Comparison of ENCODE assay signal across 8 mouse cellular contexts in genomic region chr5:137315084-137315903, GRCm38 (mm10). TPM values are rescaled to one million over a fixed set of nuclear protein-coding genes. Genes with fewer than 3 reads are reported as not detected.
DNase-seq lines count a peak whose midpoint lies in the region; ATAC-seq and TF ChIP-seq lines count a peak whose summit lies in the region.

No protein-coding gene starts in this region.

- DNase-seq in left cerebral cortex, adult 2 months (ENCODE audit: extremely low spot score in 1 of 2, low spot score in 2 of 2) = no peak
- no peak for DNase-seq in left cerebral cortex, postnatal 36 days (ENCODE audit: low spot score in 2 of 2)
- DNase-seq in kidney, postnatal 14 days = peak; percentile 52
- DNase-seq in layer of hippocampus, adult 11-12 months (ENCODE audit: low spot score) = no peak
- no peak for DNase-seq in gastrocnemius, adult 8-10 months (ENCODE audit: low spot score in 2 of 2)

- peaks cover 2% of the 10 kb centered on the region for H3K4me1 ChIP-seq in bone marrow, adult 2 months (ENCODE audit: control insufficient read depth, insufficient read depth, low read length)
- H3K4me1 ChIP-seq in forebrain, embryonic 16.5 days (replicated peaks; ENCODE audit: control insufficient read depth, insufficient read depth, low read length) = peaks cover 24% of the 10 kb centered on the region

- H3K36me3 ChIP-seq in forebrain, embryonic 16.5 days (ENCODE audit: control insufficient read depth, insufficient read depth) = peaks cover 2% of the 10 kb centered on the region; the same call in 1 of the 2 replicates

- H3K27me3 ChIP-seq in forebrain, embryonic 16.5 days (replicated peaks; ENCODE audit: control insufficient read depth, insufficient read depth, low read length) = no peaks in the 10 kb centered on the region

- peak; percentile 47 for TF ChIP-seq CTCF in left cerebral cortex, adult 2 months (IDR thresholded peaks at IDR 0.05)
- peak; percentile 55; the same call in 1 of the 2 replicates for TF ChIP-seq CTCF in bone marrow, adult 2 months (IDR thresholded peaks at IDR 0.05; ENCODE audit: control insufficient read depth, insufficient read depth, low read length)

- 53% methylated on average over 30 of the region's 30 CpGs for WGBS in bone marrow, adult 2 months
- WGBS in forebrain, embryonic 16.5 days = 37% methylated on average over 27 of the region's 30 CpGs

- no peak overlapping the region for H3K4me2 ChIP-seq in forebrain, embryonic 16.5 days (ENCODE audit: low read length)

- ATAC-seq in forebrain, embryonic 16.5 days = no peak
- peak; percentile 76 for ATAC-seq in megakaryocyte progenitor cell, adult 5-6 weeks (replicated peaks; ENCODE audit: poor library complexity)

- no peaks in the 10 kb centered on the region for H3K9me3 ChIP-seq in forebrain, embryonic 16.5 days (ENCODE audit: control insufficient read depth, low read length)

- no peak for TF ChIP-seq POLR2A in bone marrow, adult 2 months (IDR thresholded peaks at IDR 0.05; ENCODE audit: borderline replicate concordance, control insufficient read depth, low read depth, low read length)

- 0 out of 2 replicates have a peak overlapping the region, but pooled peaks have one; percentile 16 for H3K9ac ChIP-seq in forebrain, embryonic 16.5 days (replicated peaks; ENCODE audit: low read depth, low read length)

- no peak overlapping the region for H3K27ac ChIP-seq in left cerebral cortex, adult 2 months
- no peak overlapping the region for H3K27ac ChIP-seq in bone marrow, adult 2 months (ENCODE audit: control insufficient read depth, insufficient read depth, low read depth, low read length, poor library complexity)
- H3K27ac ChIP-seq in forebrain, embryonic 16.5 days (ENCODE audit: low read length) = no peak overlapping the region

- intact Hi-C loops in left cerebral cortex, adult 2 months (cut with DNase I) = no loop called here
- intact Hi-C loops in left cerebral cortex, postnatal 36 days (cut with DNase I) = no loop called here

- no peak overlapping the region for H3K4me3 ChIP-seq in left cerebral cortex, adult 2 months
- no peak overlapping the region for H3K4me3 ChIP-seq in bone marrow, adult 2 months (replicated peaks; ENCODE audit: control insufficient read depth, low read depth, low read length)
- H3K4me3 ChIP-seq in forebrain, embryonic 16.5 days (replicated peaks; ENCODE audit: low read length) = no peak overlapping the region

RNA-seq across cellular contexts. Expression of gene Trip6, which starts 1.1 kb away (rescaled TPM):
- total RNA-seq in left cerebral cortex, adult 2 months (2021) = 1 to 10 TPM; 4.5 to 6.5 TPM
- 1 to 10 TPM; 3.5 to 5.1 TPM for total RNA-seq in left cerebral cortex, postnatal 36 days (2021)
- polyA plus RNA-seq in bone marrow, adult 2 months (2011; ENCODE audit: insufficient read depth, insufficient read length, low replicate concordance, missing spikeins) = 9.0 and 15.5 TPM in 2 replicates
- polyA plus RNA-seq in forebrain, embryonic 16.5 days (2015; fragmentation: Nextera tagmentation; extraction: Ambion mirVana) = 17.0 and 17.9 TPM in 2 replicates
- total RNA-seq in megakaryocyte progenitor cell, adult 5-6 weeks (2015) = 4.0 and 6.7 TPM in 2 replicates
- total RNA-seq in megakaryocyte progenitor cell, adult 5-6 weeks (2017) = 7.1 and 7.5 TPM in 2 replicates
- total RNA-seq in gastrocnemius, adult 8-10 months (2022) = 1 to 10 TPM; 1.4 to 3.9 (median 2.1) TPM

RNA-seq across cellular contexts. Expression of gene Srrt, which starts 7.8 kb away (rescaled TPM):
- 100 to 1,000 TPM; 202 to 221 TPM for total RNA-seq in left cerebral cortex, adult 2 months (2021)
- 100 to 1,000 TPM; 132 to 230 TPM for total RNA-seq in left cerebral cortex, postnatal 36 days (2021)
- 304 and 461 TPM in 2 replicates for polyA plus RNA-seq in bone marrow, adult 2 months (2011; ENCODE audit: insufficient read depth, insufficient read length, low replicate concordance, missing spikeins)
- polyA plus RNA-seq in forebrain, embryonic 16.5 days (2015; fragmentation: Nextera tagmentation; extraction: Ambion mirVana) = 119 and 125 TPM in 2 replicates
- total RNA-seq in megakaryocyte progenitor cell, adult 5-6 weeks (2015) = 133 and 143 TPM in 2 replicates
- total RNA-seq in megakaryocyte progenitor cell, adult 5-6 weeks (2017) = 241 and 321 TPM in 2 replicates
- total RNA-seq in gastrocnemius, adult 8-10 months (2022) = 10 to 100 TPM; 30.0 to 37.2 (median 34.0) TPM

RNA-seq across cellular contexts. Expression of gene Slc12a9, which starts 18.1 kb away (rescaled TPM):
- 10 to 100 TPM; 22.8 to 25.1 TPM for total RNA-seq in left cerebral cortex, adult 2 months (2021)
- total RNA-seq in left cerebral cortex, postnatal 36 days (2021) = 10 to 100 TPM; 21.1 to 25.2 TPM
- polyA plus RNA-seq in bone marrow, adult 2 months (2011; ENCODE audit: insufficient read depth, insufficient read length, low replicate concordance, missing spikeins) = 10.9 and 14.4 TPM in 2 replicates
- polyA plus RNA-seq in forebrain, embryonic 16.5 days (2015; fragmentation: Nextera tagmentation; extraction: Ambion mirVana) = 17.7 and 26.0 TPM in 2 replicates
- total RNA-seq in megakaryocyte progenitor cell, adult 5-6 weeks (2015) = 2.4 and 4.4 TPM in 2 replicates
- total RNA-seq in megakaryocyte progenitor cell, adult 5-6 weeks (2017) = 5.3 and 5.7 TPM in 2 replicates
- total RNA-seq in gastrocnemius, adult 8-10 months (2022) = 1 to 10 TPM; 1.7 to 3.6 (median 1.9) TPM

RNA-seq across cellular contexts. Expression of gene Ufsp1, which starts 20.9 kb away (rescaled TPM):
- total RNA-seq in left cerebral cortex, adult 2 months (2021) = 10 to 100 TPM; 11.6 to 14.4 TPM
- 10 to 100 TPM; 11.4 to 15.0 TPM for total RNA-seq in left cerebral cortex, postnatal 36 days (2021)
- polyA plus RNA-seq in bone marrow, adult 2 months (2011; ENCODE audit: insufficient read depth, insufficient read length, low replicate concordance, missing spikeins) = 74.0 and 131 TPM in 2 replicates
- 6.1 and 8.9 TPM in 2 replicates for polyA plus RNA-seq in forebrain, embryonic 16.5 days (2015; fragmentation: Nextera tagmentation; extraction: Ambion mirVana)
- total RNA-seq in megakaryocyte progenitor cell, adult 5-6 weeks (2015) = 0.61 and 2.9 TPM in 2 replicates
- 1.3 and 3.8 TPM in 2 replicates for total RNA-seq in megakaryocyte progenitor cell, adult 5-6 weeks (2017)
- 10 to 100 TPM; 14.6 to 22.7 (median 19.1) TPM for total RNA-seq in gastrocnemius, adult 8-10 months (2022)

RNA-seq across cellular contexts. Expression of gene Ache, which starts 28.0 kb away (rescaled TPM):
- 10 to 100 TPM; 53.8 to 62.9 TPM for total RNA-seq in left cerebral cortex, adult 2 months (2021)
- total RNA-seq in left cerebral cortex, postnatal 36 days (2021) = 10 to 100 TPM; 60.1 to 64.5 TPM
- 115 and 217 TPM in 2 replicates for polyA plus RNA-seq in bone marrow, adult 2 months (2011; ENCODE audit: insufficient read depth, insufficient read length, low replicate concordance, missing spikeins)
- polyA plus RNA-seq in forebrain, embryonic 16.5 days (2015; fragmentation: Nextera tagmentation; extraction: Ambion mirVana) = 10.2 and 17.2 TPM in 2 replicates
- total RNA-seq in megakaryocyte progenitor cell, adult 5-6 weeks (2015) = 0.67 and 2.3 TPM in 2 replicates
- total RNA-seq in megakaryocyte progenitor cell, adult 5-6 weeks (2017) = under 0.01 TPM in 1 of 2 replicates, not detected in the other
- 10 to 100 TPM; 15.8 to 27.7 (median 20.1) TPM for total RNA-seq in gastrocnemius, adult 8-10 months (2022)
